Mouse (Mus musculus) small intestine, adult 2 months (tissue): ENCODE measurements around the gene Ywhab.

Source experiments
- CTCF ChIP-seq: fragments of 200-500 bp; IDR thresholded peaks from 2 replicates; pipeline ENCODE4 v1.5.1; 2012; ENCODE audit warnings: low read depth, mild to moderate bottlenecking, control low read depth, inconsistent platforms, low read length, moderate library complexity, mixed read lengths; ENCODE audit not compliant: insufficient replicate concordance, insufficient read length; ENCODE audit errors: extremely low read depth
- POLR2A ChIP-seq: fragments of 200-500 bp; IDR thresholded peaks from 2 replicates; pipeline ENCODE4 v1.6.1; 2012; ENCODE audit warnings: low read depth, mild to moderate bottlenecking, control low read depth, inconsistent platforms, low read length, moderate library complexity

GRCm38 (mm10) chr2:164007987-164008545, 13.3 kb downstream of the Ywhab start:
- no peak for TF ChIP-seq CTCF
- no peak for TF ChIP-seq POLR2A
